Mouse (Mus musculus): ENCODE measurements at regions not wholly inside any gene's neighbourhood (a gene's known extent, or its start where the extent isn't known, plus 50 kb on each side); places are given as distances from the start of the nearest gene placed in this dataset.

GRCm38 (mm10) chr11:12180351-12180750, 141.9 kb upstream of the Grb10 start:
- ChIA-PET CTCF (no interaction called here), POLR2A (no interaction called here)

- POLR2A ChIA-PET: no interaction called here
- CTCF ChIA-PET: no interaction called here
These were observed 133.9 kb upstream of the Grb10 start for GRCm38 (mm10) chr11:12172429-12172828.

- CTCF ChIA-PET: interaction anchor here in 1 of 4 experiments (0.6 kb wide), 1 partner anchor 128 kb away, joined by 5 read pairs; no protein-coding TSS in a partner anchor
These were observed 132.8 kb upstream of the Grb10 start for GRCm38 (mm10) chr11:12171312-12171711.

GRCm38 (mm10) chr11:12168432-12168831, 129.9 kb upstream of the Grb10 start:
- CTCF ChIA-PET: no interaction called here
- POLR2A ChIA-PET: no interaction called here

More at GRCm38 (mm10) chr11:12171312-12171711, 132.8 kb upstream of the Grb10 start:
- POLR2A ChIA-PET: no interaction called here
